Mouse (Mus musculus): ENCODE results near the gene Pkmyt1.

The Pkmyt1 gene

GRCm38 (mm10) chr17:23785561-23786471 is 59.7 kb downstream of the Pkmyt1 start, which contains the start of gene Flywch2:
TSS of gene Flywch2 (minus strand) at chr17:23786081.
- DNase-seq (ENCODE audit: low read depth in 2 of 2, low spot score in 2 of 2) = peak; percentile 46 to 73
